Mouse (Mus musculus): ENCODE measurements at regions not wholly inside any gene's neighbourhood (a gene's known extent, or its start where the extent isn't known, plus 50 kb on each side); places are given as distances from the start of the nearest gene placed in this dataset.
A peak's percentile ranks its signal among the peaks of the same experiment; 100 is the strongest.

- no peak for ATAC-seq (replicated peaks; ENCODE audit: poor library complexity)
Observed at GRCm38 (mm10) chr15:62173633-62174543, 1251.1 kb upstream of the A1bg start.

- no peak for ATAC-seq (replicated peaks; ENCODE audit: poor library complexity)
Observed at GRCm38 (mm10) chr15:62171632-62172031, 1248.8 kb upstream of the A1bg start.

GRCm38 (mm10) chr15:62171167-62171566 lies 1248.4 kb upstream of the A1bg start:
- no peak for ATAC-seq (replicated peaks; ENCODE audit: poor library complexity)

GRCm38 (mm10) chr15:62170337-62170736 lies 1247.5 kb upstream of the A1bg start:
- no peak for ATAC-seq (replicated peaks; ENCODE audit: poor library complexity)

- ATAC-seq (replicated peaks; ENCODE audit: poor library complexity): no peak
Observed at GRCm38 (mm10) chr15:62169591-62170019, 1246.8 kb upstream of the A1bg start.

GRCm38 (mm10) chr15:62168958-62169590 lies 1246.3 kb upstream of the A1bg start:
- no peak for ATAC-seq (replicated peaks; ENCODE audit: poor library complexity)

GRCm38 (mm10) chr15:62168522-62168921 lies 1245.7 kb upstream of the A1bg start:
- no peak for ATAC-seq (replicated peaks; ENCODE audit: poor library complexity)

- no peak for ATAC-seq (replicated peaks; ENCODE audit: poor library complexity)
Observed at GRCm38 (mm10) chr15:62166786-62167185, 1244.0 kb upstream of the A1bg start.

- ATAC-seq (replicated peaks; ENCODE audit: poor library complexity): no peak
Observed at GRCm38 (mm10) chr15:62165826-62166500, 1243.2 kb upstream of the A1bg start.

- no peak for ATAC-seq (replicated peaks; ENCODE audit: poor library complexity)
Observed at GRCm38 (mm10) chr15:62164766-62165410, 1242.1 kb upstream of the A1bg start.

- ATAC-seq (replicated peaks; ENCODE audit: poor library complexity): peak; percentile 38; the same call in 1 of the 2 replicates
Observed at GRCm38 (mm10) chr15:62163203-62163602, 1240.4 kb upstream of the A1bg start.

- no peak for ATAC-seq (replicated peaks; ENCODE audit: poor library complexity)
Observed at GRCm38 (mm10) chr15:62162648-62163194, 1239.9 kb upstream of the A1bg start.

- no peak for ATAC-seq (replicated peaks; ENCODE audit: poor library complexity)
Observed at GRCm38 (mm10) chr15:62161975-62162647, 1239.3 kb upstream of the A1bg start.

- ATAC-seq (replicated peaks; ENCODE audit: poor library complexity): no peak
Observed at GRCm38 (mm10) chr15:62161061-62161460, 1238.2 kb upstream of the A1bg start.

GRCm38 (mm10) chr15:62158875-62159675 lies 1236.3 kb upstream of the A1bg start:
- ATAC-seq (replicated peaks; ENCODE audit: poor library complexity): peak; percentile 84

- no peak for ATAC-seq (replicated peaks; ENCODE audit: poor library complexity)
Observed at GRCm38 (mm10) chr15:62157200-62158033, 1234.6 kb upstream of the A1bg start.

- ATAC-seq (replicated peaks; ENCODE audit: poor library complexity): no peak
Observed at GRCm38 (mm10) chr15:62153222-62153621, 1230.4 kb upstream of the A1bg start.

GRCm38 (mm10) chr15:62152133-62152532 lies 1229.3 kb upstream of the A1bg start:
- ATAC-seq (replicated peaks; ENCODE audit: poor library complexity): peak; percentile 82

Data from megakaryocyte progenitor cell, adult 5-6 weeks (primary cell).